Mouse (Mus musculus): ENCODE results near the gene Pdcd10.

Gene Pdcd10

DNA sequence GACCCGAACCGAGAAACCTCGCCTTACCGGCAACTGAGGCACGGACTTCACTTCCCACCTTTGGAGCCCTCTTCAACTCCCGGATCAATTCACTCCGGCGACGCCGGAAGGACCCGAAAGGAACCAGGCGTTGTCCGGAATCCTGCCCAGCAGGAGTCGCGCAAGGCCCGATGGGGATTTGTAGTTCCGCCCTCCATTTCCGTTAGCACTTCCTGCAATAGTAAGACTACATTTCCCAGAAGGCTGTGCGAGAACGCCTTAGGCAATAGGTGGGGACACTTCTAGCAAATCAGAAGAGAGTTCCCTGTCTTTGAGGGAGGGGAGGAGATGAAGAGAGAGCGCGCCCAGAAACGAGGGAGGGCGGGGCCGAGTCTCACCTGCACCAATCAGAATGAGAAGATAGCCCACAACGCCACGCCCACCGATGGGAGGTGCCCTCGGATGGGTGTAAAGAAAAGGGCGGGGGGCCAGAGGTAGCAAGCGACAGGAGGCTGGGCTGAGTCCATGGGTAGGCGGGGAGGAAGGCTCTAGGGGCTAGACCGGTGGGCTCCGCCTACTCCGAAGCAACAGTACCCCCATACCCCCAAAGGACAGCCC, at the start of gene Pdcd10:
Gene Pdcd10 (minus strand): TSS at position 162 of the 597 bp plus-strand sequence.
- DNase-seq (ENCODE audit: low read depth), result peak; percentile 100

DNA sequence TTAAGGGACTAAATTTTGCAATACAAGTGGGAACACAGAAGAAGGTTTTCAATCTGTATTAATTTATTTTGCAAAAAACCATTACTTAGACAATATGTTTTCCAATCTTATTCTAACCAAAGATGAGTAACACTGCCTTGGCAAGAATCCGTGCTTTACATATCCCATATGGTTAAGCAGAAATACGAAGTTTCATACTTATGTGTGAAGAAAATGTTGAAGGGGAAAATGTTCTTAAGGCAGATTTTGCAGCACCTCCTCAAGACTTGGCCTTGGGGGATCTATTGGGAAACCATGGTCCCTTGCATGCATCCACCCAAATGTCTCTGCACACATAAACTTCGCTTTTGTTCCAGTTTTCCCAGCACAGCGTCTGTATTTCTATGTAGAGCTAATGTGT, 28.2 kb upstream of the Pdcd10 start:
- no peak for DNase-seq (ENCODE audit: low read depth)

GRCm38 (mm10) chr3:75583293-75583692, 26.6 kb upstream of the Pdcd10 start:
- no peak for DNase-seq (ENCODE audit: low read depth)

DNA sequence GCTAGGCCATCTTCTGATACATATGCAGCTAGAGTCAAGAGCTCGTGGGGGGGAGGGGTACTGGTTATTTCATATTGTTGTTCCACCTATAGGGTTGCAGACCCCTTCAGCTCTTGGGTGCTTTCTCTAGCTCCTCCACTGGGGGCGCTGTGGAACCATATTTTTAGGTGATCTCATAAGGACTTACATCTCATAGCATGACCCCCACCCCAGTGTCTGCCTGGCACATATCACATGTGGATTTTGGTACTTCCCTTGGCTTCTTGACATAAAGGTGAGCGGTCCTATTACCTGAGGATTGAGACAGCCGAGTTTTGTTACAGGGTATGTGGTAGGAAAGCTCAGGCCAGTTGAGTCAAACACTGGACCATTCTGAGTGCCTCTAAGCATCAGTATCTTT, 22.7 kb upstream of the Pdcd10 start:
- DNase-seq (ENCODE audit: low read depth), result no peak

GRCm38 (mm10) chr3:75575582-75575981, 18.9 kb upstream of the Pdcd10 start:
- DNase-seq (ENCODE audit: low read depth), result no peak

GRCm38 (mm10) chr3:75574074-75574473, 17.4 kb upstream of the Pdcd10 start:
- no peak for DNase-seq (ENCODE audit: low read depth)

DNA sequence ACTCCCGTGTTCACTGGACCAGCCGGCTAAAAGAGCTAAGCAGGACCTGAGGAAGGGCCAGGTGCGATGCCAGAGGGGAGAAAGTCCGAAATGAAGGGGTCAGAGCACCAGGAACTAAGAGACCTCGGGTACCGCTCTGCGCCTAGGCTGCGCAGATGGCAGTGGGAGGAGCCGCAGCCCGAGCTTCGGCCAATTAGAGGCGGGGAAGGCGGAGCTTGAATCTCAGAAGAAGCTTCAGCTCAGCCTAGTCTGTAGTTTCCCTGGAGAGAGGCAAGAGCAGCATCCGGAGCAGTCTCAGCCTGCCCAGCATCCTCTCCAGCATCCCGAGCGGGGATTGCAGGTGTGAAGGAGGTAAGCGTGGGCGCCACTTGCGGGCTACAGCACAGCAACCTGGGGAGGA, 636 bp upstream of the Pdcd10 start, which contains the start of gene Serpini1:
Gene Serpini1 (plus strand): TSS at position 256 of the 400 bp plus-strand sequence.
- peak; percentile 79 for DNase-seq (ENCODE audit: low read depth)

GRCm38 (mm10) chr3:75556121-75556694, 448 bp downstream of the Pdcd10 start:
- DNase-seq (ENCODE audit: low read depth), result no peak

DNA sequence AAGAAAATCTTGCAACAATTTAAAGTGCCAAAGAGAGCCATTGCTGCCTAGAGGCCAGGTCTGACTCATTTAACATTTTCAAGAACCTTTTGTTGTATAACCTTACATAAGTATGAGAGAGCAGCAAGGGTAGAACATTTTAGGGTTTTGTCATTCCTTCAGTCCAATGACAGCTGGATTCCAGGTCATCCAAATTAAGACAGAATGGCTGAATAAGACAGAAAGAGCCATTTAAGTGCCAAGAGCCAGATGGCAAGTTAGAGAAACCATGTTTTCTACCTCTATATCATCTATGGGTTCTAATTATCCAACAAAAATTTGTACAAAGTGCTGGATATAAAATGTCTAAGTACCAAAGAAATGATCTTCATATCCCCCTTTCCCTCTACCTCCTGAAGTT, 5.4 kb downstream of the Pdcd10 start:
- DNase-seq (ENCODE audit: low read depth), result no peak

- no peak for DNase-seq (ENCODE audit: low read depth)
Observed at GRCm38 (mm10) chr3:75544287-75544686, 12.4 kb downstream of the Pdcd10 start.

- DNase-seq (ENCODE audit: low read depth), result no peak
Observed at GRCm38 (mm10) chr3:75542852-75543251, 13.8 kb downstream of the Pdcd10 start.

GRCm38 (mm10) chr3:75541259-75541658, 15.4 kb downstream of the Pdcd10 start:
- no peak for DNase-seq (ENCODE audit: low read depth)

GRCm38 (mm10) chr3:75534045-75534834, 22.4 kb downstream of the Pdcd10 start:
- DNase-seq (ENCODE audit: low read depth), result no peak

GRCm38 (mm10) chr3:75531074-75531473, 25.6 kb downstream of the Pdcd10 start:
- DNase-seq (ENCODE audit: low read depth), result no peak

GRCm38 (mm10) chr3:75522527-75522926, 34.1 kb downstream of the Pdcd10 start:
- DNase-seq (ENCODE audit: low read depth), result no peak

GRCm38 (mm10) chr3:75521314-75521713, 35.3 kb downstream of the Pdcd10 start:
- DNase-seq (ENCODE audit: low read depth), result no peak

- no peak for DNase-seq (ENCODE audit: low read depth)
Observed at GRCm38 (mm10) chr3:75517631-75518250, 38.9 kb downstream of the Pdcd10 start.

DNA sequence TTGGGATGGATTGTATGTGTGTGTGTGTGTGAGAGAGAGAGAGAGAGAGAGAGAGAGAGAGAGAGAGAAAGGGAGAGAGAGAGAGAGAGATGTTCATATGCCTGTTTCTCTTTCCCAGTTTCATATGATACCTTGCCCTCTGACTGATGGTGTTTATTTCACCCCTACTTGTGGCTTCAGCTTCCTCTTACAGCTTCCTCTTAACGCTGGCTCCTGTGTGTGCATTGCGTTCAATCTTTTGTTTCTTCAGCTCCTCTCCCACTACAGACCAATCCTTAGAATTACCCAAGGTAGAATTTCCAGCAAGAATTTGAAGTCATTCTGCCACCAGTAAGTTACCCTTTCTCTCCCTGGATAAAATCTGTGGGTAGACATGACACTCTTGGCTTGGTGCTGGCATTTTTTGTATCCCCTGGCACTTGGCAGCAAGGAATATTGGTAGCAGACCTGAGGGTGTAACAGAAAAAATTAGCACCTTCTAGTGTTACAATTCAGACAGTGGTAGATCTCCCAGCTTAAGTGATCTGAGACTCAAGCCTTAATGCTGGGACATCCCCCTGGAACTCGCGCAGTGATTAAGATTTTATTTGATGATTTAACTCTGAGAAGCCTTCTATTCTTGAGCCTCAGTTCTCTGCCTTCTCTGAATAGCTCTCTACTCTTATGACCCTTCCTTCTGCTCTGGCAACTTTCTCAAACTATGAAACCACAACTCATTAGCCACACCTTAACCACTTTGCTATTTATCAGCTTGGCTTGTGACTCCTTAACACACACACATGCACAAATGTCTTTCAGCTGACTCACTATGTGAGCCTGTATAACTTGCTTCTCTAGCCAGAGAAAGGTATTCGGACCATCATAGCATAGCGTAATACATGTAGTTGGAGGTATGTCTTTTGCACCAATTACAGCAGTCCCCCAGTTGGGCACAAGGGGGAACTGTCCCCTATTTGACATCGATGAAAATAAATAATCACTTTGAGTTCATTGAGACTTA, 57.4 kb downstream of the Pdcd10 start:
- DNase-seq (ENCODE audit: low read depth), result peak; percentile 29

- no peak for DNase-seq (ENCODE audit: low read depth)
Observed at GRCm38 (mm10) chr3:75492913-75493312, 63.7 kb downstream of the Pdcd10 start.

DNA sequence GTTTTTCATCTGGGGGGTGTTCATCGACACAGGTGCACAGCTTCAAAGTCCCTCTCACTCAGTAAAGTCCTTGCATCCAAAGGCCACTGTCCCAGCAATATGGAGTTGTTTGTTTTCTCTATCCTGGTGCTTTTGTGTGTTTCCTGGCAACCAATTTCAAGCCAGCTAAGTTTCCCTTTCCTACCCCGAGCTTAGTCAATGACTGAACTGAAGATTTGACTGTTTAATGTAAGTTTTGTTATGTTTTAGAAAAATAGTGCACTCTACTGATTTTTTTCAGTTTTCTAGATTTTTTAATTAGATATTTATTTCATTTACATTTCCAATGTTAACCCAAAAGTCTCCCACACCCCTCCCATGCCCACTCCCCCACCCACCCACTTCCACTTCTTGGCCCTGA, 74.6 kb downstream of the Pdcd10 start, which contains the start of gene Wdr49:
Gene Wdr49 (minus strand): TSS at position 101 of the 400 bp plus-strand sequence.
- DNase-seq (ENCODE audit: low read depth), result no peak

GRCm38 (mm10) chr3:75475106-75475505, 81.5 kb downstream of the Pdcd10 start:
- no peak for DNase-seq (ENCODE audit: low read depth)
